Mouse (Mus musculus): ENCODE measurements around the gene Arhgap27. TPM values are rescaled to one million over a fixed set of nuclear protein-coding genes. Genes with fewer than 3 reads are reported as not detected.

Arhgap27 gene
- polyA plus RNA-seq, 1 experiment from 2014 or later: 1.5 TPM

Other genes with a start within 250 kb of the Arhgap27 start
- gene Hexim1, start 247.5 kb downstream of the Arhgap27 start, polyA plus RNA-seq (2014; fragmentation: Nextera tagmentation; extraction: Ambion mirVana): 4.8 and 5.4 TPM in 2 replicates
- 9.6 and 13.4 TPM in 2 replicates for gene Hexim2, start 231.3 kb downstream of the Arhgap27 start, polyA plus RNA-seq (2014; fragmentation: Nextera tagmentation; extraction: Ambion mirVana)
- 1.2 and 3.2 TPM in 2 replicates for gene Fmnl1, start 192.6 kb downstream of the Arhgap27 start, polyA plus RNA-seq (2014; fragmentation: Nextera tagmentation; extraction: Ambion mirVana)
- 0.78 and 1.2 TPM in 2 replicates for gene 1700023F06Rik, start 155.1 kb downstream of the Arhgap27 start, polyA plus RNA-seq (2014; fragmentation: Nextera tagmentation; extraction: Ambion mirVana)
- not detected in 2 replicates for gene Spata32, start 145.3 kb downstream of the Arhgap27 start, polyA plus RNA-seq (2014; fragmentation: Nextera tagmentation; extraction: Ambion mirVana)
- gene Map3k14, start 96.2 kb downstream of the Arhgap27 start, polyA plus RNA-seq (2014; fragmentation: Nextera tagmentation; extraction: Ambion mirVana): 1.7 and 2.7 TPM in 2 replicates
- 7.5 and 10.0 TPM in 2 replicates for gene Plekhm1, start 49.0 kb upstream of the Arhgap27 start, polyA plus RNA-seq (2014; fragmentation: Nextera tagmentation; extraction: Ambion mirVana)
- not detected in 2 replicates for gene Lrrc37a, start 140.9 kb upstream of the Arhgap27 start, polyA plus RNA-seq (2014; fragmentation: Nextera tagmentation; extraction: Ambion mirVana)